Comparison of ENCODE assay signal across 18 mouse cellular contexts in genomic region chr9:61789066-61789897, GRCm38 (mm10).
A peak's percentile ranks its signal among the peaks of the same experiment; 100 is the strongest.
DNase-seq lines count a peak whose midpoint lies in the region; ATAC-seq lines count a peak whose summit lies in the region.
"Had no signal": no experiment of that assay in that cellular context is flagged by ENCODE, and none has a peak within 500 bp of the region (broad histone marks: within the 10 kb centered on the region; RNA-seq: fewer than 3 reads in every experiment).

No protein-coding gene starts in this region.

- no peak overlapping the region for H3K4me3 ChIP-seq in embryonic facial prominence, embryonic 13.5 days
- H3K4me3 ChIP-seq: erythroblast, embryonic 14.5 days; heart, embryonic 12.5 days; limb, embryonic 13.5 days had no signal

- ATAC-seq in embryonic facial prominence, embryonic 13.5 days (ENCODE audit: insufficient number of reproducible peaks, insufficient read depth, low FRiP score, low TSS enrichment, low read depth): no peak
- no peak for ATAC-seq in megakaryocyte progenitor cell, adult 5-6 weeks (replicated peaks; ENCODE audit: poor library complexity)
- ATAC-seq: forebrain, embryonic 16.5 days; midbrain, embryonic 16.5 days had no signal

- no peaks in the 10 kb centered on the region for H3K9me3 ChIP-seq in embryonic facial prominence, embryonic 13.5 days

- peaks cover 25% of the 10 kb centered on the region for H3K4me1 ChIP-seq in embryonic facial prominence, embryonic 13.5 days
- H3K4me1 ChIP-seq: heart, embryonic 12.5 days had no signal

- H3K27me3 ChIP-seq in embryonic facial prominence, embryonic 13.5 days: peaks cover 38% of the 10 kb centered on the region
- H3K27me3 ChIP-seq: heart, embryonic 12.5 days had no signal

- H3K27ac ChIP-seq in embryonic facial prominence, embryonic 13.5 days: peak overlapping the region; percentile 17; the same call in 1 of the 2 replicates
- H3K27ac ChIP-seq: limb, embryonic 13.5 days had no signal

- peak; percentile 12 to 62 for DNase-seq in left cerebral cortex, postnatal 25 days (ENCODE audit: low spot score in 2 of 2)
- no peak for DNase-seq in left cerebral cortex, postnatal 4 days
- peak; percentile 60 to 67 for DNase-seq in lung, adult 18-20 months
- DNase-seq in lung, postnatal 36 days: peak; percentile 51
- no peak for DNase-seq in thymus, postnatal 36 days
- no peak for DNase-seq in cerebellum, adult 11 months
- DNase-seq: cerebellum, adult 18-20 months; gastrocnemius, postnatal 36 days; heart, postnatal 4 days; kidney, postnatal 10 days; right cerebral cortex, postnatal 14 days had no signal

- no peaks in the 10 kb centered on the region for H3K36me3 ChIP-seq in embryonic facial prominence, embryonic 13.5 days
- H3K36me3 ChIP-seq: heart, embryonic 12.5 days; limb, embryonic 13.5 days had no signal

- H3K4me2 ChIP-seq in embryonic facial prominence, embryonic 13.5 days: no peak overlapping the region
- H3K4me2 ChIP-seq: heart, embryonic 12.5 days; limb, embryonic 13.5 days had no signal

- H3K9ac ChIP-seq in embryonic facial prominence, embryonic 13.5 days: no peak overlapping the region
- H3K9ac ChIP-seq: heart, embryonic 12.5 days; limb, embryonic 13.5 days had no signal

- 25% methylated on average over 8 of the region's 8 CpGs for WGBS in embryonic facial prominence, embryonic 13.5 days

- intact Hi-C loops in left cerebral cortex, postnatal 25 days (cut with DNase I): no loop called here
- intact Hi-C loops in left cerebral cortex, postnatal 4 days (cut with DNase I): no loop called here

Comparison
In these comparisons a context has a peak if more than half of its experiments do, and no peak if none do; other contexts are left out.
1. DNase-seq: peak in left cerebral cortex, postnatal 25 days (2 of 2), lung, adult 18-20 months (2 of 2) and lung, postnatal 36 days (single experiment); none in left cerebral cortex, postnatal 4 days (single experiment), thymus, postnatal 36 days (0 of 2) and cerebellum, adult 11 months (single experiment).